Mouse (Mus musculus) intestine, embryonic 15.5 days (tissue): ENCODE measurements around the gene Utrn. TPM values are rescaled to one million over a fixed set of nuclear protein-coding genes. Genes with fewer than 3 reads are reported as not detected.

ENCODE experiments used
- ATAC-seq: fragments of 200-750 bp; cut with Nextera tagmentation; 2 replicates; pipeline ENCODE4 v1.8.0; 2017; ENCODE audit warnings: moderate TSS enrichment, moderate library complexity
- H3K27ac ChIP-seq: fragments of 300-500 bp; sonication (generic); 2 replicates; pipeline ENCODE4 v1.5.1; 2015; ENCODE audit warnings: mild to moderate bottlenecking, inconsistent platforms
- H3K27me3 ChIP-seq: fragments of 300-500 bp; sonication (generic); replicated peaks from 2 replicates; pipeline ENCODE4 v1.6.1; 2015; ENCODE audit warnings: inconsistent platforms
- H3K36me3 ChIP-seq: fragments of 300-500 bp; sonication (generic); 2 replicates; pipeline ENCODE4 v1.6.1; 2015; ENCODE audit warnings: inconsistent platforms
- H3K4me1 ChIP-seq: fragments of 300-500 bp; sonication (generic); replicated peaks from 2 replicates; pipeline ENCODE4 v1.6.1; 2015; ENCODE audit warnings: inconsistent platforms
- H3K4me2 ChIP-seq: fragments of 300-500 bp; sonication (generic); replicated peaks from 2 replicates; pipeline ENCODE4 v1.6.1; 2015; ENCODE audit warnings: mild to moderate bottlenecking, inconsistent platforms
- H3K4me3 ChIP-seq: fragments of 300-500 bp; sonication (generic); replicated peaks from 2 replicates; pipeline ENCODE4 v1.5.1; 2015; ENCODE audit warnings: inconsistent platforms
- H3K9ac ChIP-seq: fragments of 300-500 bp; sonication (generic); 2 replicates; pipeline ENCODE4 v1.6.1; 2015; ENCODE audit warnings: inconsistent platforms
- H3K9me3 ChIP-seq: fragments of 300-500 bp; sonication (generic); 2 replicates; pipeline ENCODE4 v1.6.1; 2016; ENCODE audit warnings: inconsistent platforms
- WGBS: fragments of 180-500 bp; shearing (Covaris S2); methylation state at CpG from one replicate; pipeline ENCODE4 v1.1.7; 2015; 5-methylcytosine and 5-hydroxymethylcytosine counted together
- polyA plus RNA-seq: library from polyadenylated mRNA; unstranded; fragments of >200 nt; fragmentation: Nextera tagmentation; extraction: Ambion mirVana; gene quantifications from 2 replicates; pipeline ENCODE4 v1.2.1, GENCODE M21; 2015

The Utrn gene
- polyA plus RNA-seq, 1 experiment from 2014 or later: 43.8 TPM

- Histone ChIP-seq H3K4me3 (no peak overlapping the region), H3K9me3 (no peaks in the 10 kb centered on the region), H3K9ac (no peak overlapping the region), H3K27me3 (no peaks in the 10 kb centered on the region), H3K36me3 (no peaks in the 10 kb centered on the region), H3K27ac (no peak overlapping the region), H3K4me1 (peaks cover 7% of the 10 kb centered on the region; the same call in 1 of the 2 replicates), H3K4me2 (no peak overlapping the region)
- no peak for ATAC-seq
- 68% methylated on average over 15 of the region's 15 CpGs for WGBS
Observed at GRCm38 (mm10) chr10:12823437-12824219, 45.5 kb downstream of the Utrn start.

GRCm38 (mm10) chr10:12820978-12821735 is 48.0 kb downstream of the Utrn start:
- Histone ChIP-seq H3K4me3 (no peak overlapping the region), H3K36me3 (no peaks in the 10 kb centered on the region), H3K4me1 (peaks cover 3% of the 10 kb centered on the region; the same call in 1 of the 2 replicates), H3K9ac (no peak overlapping the region), H3K4me2 (no peak overlapping the region), H3K27ac (no peak overlapping the region), H3K27me3 (no peaks in the 10 kb centered on the region), H3K9me3 (no peaks in the 10 kb centered on the region)
- peak; percentile 54 for ATAC-seq
- 64% methylated on average over 13 of the region's 13 CpGs for WGBS

- H3K4me3 ChIP-seq: no peak overlapping the region
- H3K4me2 ChIP-seq: no peak overlapping the region
- no peaks in the 10 kb centered on the region for H3K36me3 ChIP-seq
- no peaks in the 10 kb centered on the region for H3K27me3 ChIP-seq
- no peak overlapping the region for H3K9ac ChIP-seq
- no peaks in the 10 kb centered on the region for H3K9me3 ChIP-seq
- WGBS: 90% methylated on average over 6 of the region's 6 CpGs
- no peaks in the 10 kb centered on the region; the same call in 1 of the 2 replicates for H3K4me1 ChIP-seq
- ATAC-seq: peak; percentile 39
- H3K27ac ChIP-seq: no peak overlapping the region
Observed at GRCm38 (mm10) chr10:12817409-12817808, 51.8 kb downstream of the Utrn start.

GRCm38 (mm10) chr10:12816530-12816929 is 52.6 kb downstream of the Utrn start:
- H3K9ac ChIP-seq: no peak overlapping the region
- 94% methylated on average over 6 of the region's 6 CpGs for WGBS
- H3K36me3 ChIP-seq: no peaks in the 10 kb centered on the region
- H3K27ac ChIP-seq: no peak overlapping the region
- H3K4me1 ChIP-seq: no peaks in the 10 kb centered on the region; the same call in 1 of the 2 replicates
- no peak overlapping the region for H3K4me3 ChIP-seq
- H3K9me3 ChIP-seq: no peaks in the 10 kb centered on the region
- no peaks in the 10 kb centered on the region for H3K27me3 ChIP-seq
- no peak for ATAC-seq
- no peak overlapping the region for H3K4me2 ChIP-seq

GRCm38 (mm10) chr10:12814411-12814810 is 54.8 kb downstream of the Utrn start:
- Histone ChIP-seq H3K9ac (no peak overlapping the region), H3K4me3 (no peak overlapping the region), H3K36me3 (no peaks in the 10 kb centered on the region), H3K27ac (no peak overlapping the region), H3K4me2 (no peak overlapping the region), H3K9me3 (no peaks in the 10 kb centered on the region), H3K4me1 (no peaks in the 10 kb centered on the region), H3K27me3 (no peaks in the 10 kb centered on the region)
- 80% methylated on average over 7 of the region's 7 CpGs for WGBS
- ATAC-seq: no peak

GRCm38 (mm10) chr10:12813881-12814280 is 55.3 kb downstream of the Utrn start:
- 84% methylated on average over 4 of the region's 4 CpGs for WGBS
- Histone ChIP-seq H3K4me1 (no peaks in the 10 kb centered on the region), H3K27me3 (no peaks in the 10 kb centered on the region), H3K9me3 (no peaks in the 10 kb centered on the region), H3K27ac (no peak overlapping the region), H3K9ac (no peak overlapping the region), H3K4me2 (no peak overlapping the region), H3K4me3 (no peak overlapping the region), H3K36me3 (no peaks in the 10 kb centered on the region)
- no peak for ATAC-seq

GRCm38 (mm10) chr10:12813211-12813811 is 55.9 kb downstream of the Utrn start:
- no peaks in the 10 kb centered on the region for H3K4me1 ChIP-seq
- no peak overlapping the region for H3K9ac ChIP-seq
- H3K27me3 ChIP-seq: no peaks in the 10 kb centered on the region
- WGBS: 69% methylated on average over 12 of the region's 12 CpGs
- H3K4me3 ChIP-seq: no peak overlapping the region
- peak; percentile 44; the same call in 1 of the 2 replicates for ATAC-seq
- H3K27ac ChIP-seq: peak overlapping the region; percentile 58
- no peaks in the 10 kb centered on the region for H3K36me3 ChIP-seq
- no peak overlapping the region for H3K4me2 ChIP-seq
- H3K9me3 ChIP-seq: no peaks in the 10 kb centered on the region

- 56% methylated on average over 5 of the region's 5 CpGs for WGBS
- Histone ChIP-seq H3K27ac (no peak overlapping the region), H3K9ac (no peak overlapping the region), H3K4me2 (0 out of 2 replicates have a peak overlapping the region, but pooled peaks have one; percentile 19), H3K4me3 (no peak overlapping the region), H3K4me1 (0 out of 2 replicates have a peak, but pooled peaks cover 2% of the 10 kb centered on the region), H3K36me3 (no peaks in the 10 kb centered on the region), H3K27me3 (no peaks in the 10 kb centered on the region), H3K9me3 (no peaks in the 10 kb centered on the region)
- no peak for ATAC-seq
Observed at GRCm38 (mm10) chr10:12812680-12813079, 56.5 kb downstream of the Utrn start.

- Histone ChIP-seq H3K4me1 (0 out of 2 replicates have a peak, but pooled peaks cover 3% of the 10 kb centered on the region), H3K9me3 (no peaks in the 10 kb centered on the region), H3K27ac (no peak overlapping the region), H3K36me3 (no peaks in the 10 kb centered on the region), H3K4me3 (no peak overlapping the region), H3K4me2 (no peak overlapping the region), H3K27me3 (no peaks in the 10 kb centered on the region), H3K9ac (no peak overlapping the region)
- WGBS: 80% methylated on average over 2 of the region's 2 CpGs
- no peak for ATAC-seq
Observed at GRCm38 (mm10) chr10:12810816-12811215, 58.3 kb downstream of the Utrn start.

GRCm38 (mm10) chr10:12809702-12810101 is 59.5 kb downstream of the Utrn start:
- H3K27me3 ChIP-seq: no peaks in the 10 kb centered on the region
- WGBS: 35% methylated on average over 3 of the region's 3 CpGs
- no peak overlapping the region for H3K27ac ChIP-seq
- no peak overlapping the region for H3K4me3 ChIP-seq
- no peaks in the 10 kb centered on the region for H3K9me3 ChIP-seq
- no peaks in the 10 kb centered on the region for H3K36me3 ChIP-seq
- H3K4me2 ChIP-seq: no peak overlapping the region
- 0 out of 2 replicates have a peak, but pooled peaks cover 3% of the 10 kb centered on the region for H3K4me1 ChIP-seq
- H3K9ac ChIP-seq: no peak overlapping the region
- no peak for ATAC-seq

- Histone ChIP-seq H3K36me3 (no peaks in the 10 kb centered on the region), H3K4me3 (no peak overlapping the region), H3K4me1 (0 out of 2 replicates have a peak, but pooled peaks cover 3% of the 10 kb centered on the region), H3K27ac (no peak overlapping the region), H3K9ac (no peak overlapping the region), H3K4me2 (no peak overlapping the region), H3K9me3 (no peaks in the 10 kb centered on the region), H3K27me3 (no peaks in the 10 kb centered on the region)
- no peak for ATAC-seq
- WGBS: 83% methylated on average over 4 of the region's 4 CpGs
Observed at GRCm38 (mm10) chr10:12808467-12808866, 60.7 kb downstream of the Utrn start.

- Histone ChIP-seq H3K9ac (no peak overlapping the region), H3K4me3 (no peak overlapping the region), H3K27me3 (no peaks in the 10 kb centered on the region), H3K4me1 (0 out of 2 replicates have a peak, but pooled peaks cover 3% of the 10 kb centered on the region), H3K9me3 (no peaks in the 10 kb centered on the region), H3K27ac (no peak overlapping the region), H3K36me3 (no peaks in the 10 kb centered on the region), H3K4me2 (no peak overlapping the region)
- 69% methylated on average over 9 of the region's 9 CpGs for WGBS
- no peak for ATAC-seq
Observed at GRCm38 (mm10) chr10:12807706-12808105, 61.5 kb downstream of the Utrn start.
